8 mouse cellular contexts compared by ENCODE assay signal in the genomic region with DNA sequence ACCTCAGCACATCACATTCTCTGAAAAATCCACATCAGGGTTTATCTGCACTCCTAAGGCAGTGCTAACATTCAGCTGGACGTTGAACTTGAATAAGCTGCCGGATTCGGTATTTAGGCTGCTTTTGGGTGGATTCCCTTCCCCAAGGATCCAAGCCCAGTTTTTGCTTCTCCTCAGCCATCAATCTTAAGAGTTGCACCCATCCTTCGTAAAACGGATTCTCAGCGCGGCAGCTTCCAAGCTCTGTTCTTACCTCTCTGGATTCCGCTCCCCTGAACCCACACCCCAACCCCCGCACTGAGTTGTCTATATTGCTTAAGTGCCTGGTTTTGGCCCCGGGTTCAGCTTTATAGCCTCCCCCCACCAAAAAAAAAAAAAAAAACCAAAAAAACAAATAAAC. TPM values are rescaled to one million over a fixed set of nuclear protein-coding genes. Genes with fewer than 3 reads are reported as not detected.
DNase-seq lines count a peak whose midpoint lies in the region; ATAC-seq and TF ChIP-seq lines count a peak whose summit lies in the region.

No protein-coding gene starts in this region.

- no peak for ATAC-seq in cerebellum, adult (ENCODE audit: insufficient number of reproducible peaks, low FRiP score, low TSS enrichment)
- ATAC-seq in hindbrain, embryonic 13.5 days (ENCODE audit: low FRiP score): no peak
- ATAC-seq in liver, embryonic 16.5 days (ENCODE audit: low read depth): no peak

- peaks cover 23% of the 10 kb centered on the region for H3K27me3 ChIP-seq in hindbrain, embryonic 13.5 days
- H3K27me3 ChIP-seq in liver, embryonic 16.5 days (ENCODE audit: control insufficient read depth, insufficient read depth, low read depth, low read length): peaks cover 59% of the 10 kb centered on the region
- no peaks in the 10 kb centered on the region for H3K27me3 ChIP-seq in thymus, adult 2 months (ENCODE audit: control insufficient read depth, insufficient read depth, low read length)

- H3K4me2 ChIP-seq in hindbrain, embryonic 13.5 days: peak overlapping the region; percentile 87
- H3K4me2 ChIP-seq in liver, embryonic 16.5 days (ENCODE audit: low read depth, low read length): peak overlapping the region; percentile 85

- 6% methylated on average over 10 of the region's 10 CpGs for WGBS in hindbrain, embryonic 13.5 days
- WGBS in liver, embryonic 16.5 days (ENCODE audit: insufficient replicate concordance): 12% methylated on average over 10 of the region's 10 CpGs
- WGBS in thymus, adult 2 months: 43% methylated on average over 10 of the region's 10 CpGs

- peaks cover 48% of the 10 kb centered on the region for H3K4me1 ChIP-seq in hindbrain, embryonic 13.5 days (replicated peaks)
- peaks cover 11% of the 10 kb centered on the region for H3K4me1 ChIP-seq in liver, embryonic 16.5 days (ENCODE audit: control insufficient read depth, low read depth, low read length)
- H3K4me1 ChIP-seq in thymus, adult 2 months (replicated peaks; ENCODE audit: control insufficient read depth, insufficient read depth, low read length): peaks cover 24% of the 10 kb centered on the region

- H3K4me3 ChIP-seq in hindbrain, embryonic 13.5 days: peak overlapping the region; percentile 96
- H3K4me3 ChIP-seq in liver, embryonic 16.5 days (ENCODE audit: low read depth, low read length): no peak overlapping the region
- no peak overlapping the region for H3K4me3 ChIP-seq in thymus, adult 2 months (ENCODE audit: control insufficient read depth, insufficient read depth, low read length)

- no peaks in the 10 kb centered on the region for H3K36me3 ChIP-seq in hindbrain, embryonic 13.5 days
- no peaks in the 10 kb centered on the region for H3K36me3 ChIP-seq in liver, embryonic 16.5 days (ENCODE audit: control insufficient read depth, insufficient read depth)
- no peaks in the 10 kb centered on the region for H3K36me3 ChIP-seq in thymus, adult 2 months (ENCODE audit: control insufficient read depth, insufficient read depth, low read length)

- peak; percentile 51 for DNase-seq in cerebellum, adult 11 months
- peak; percentile 53 for DNase-seq in right cerebral cortex, postnatal 4 days
- no peak for DNase-seq in right cerebral cortex, adult 18-20 months
- DNase-seq in telencephalon, adult 2 months (ENCODE audit: low read depth, low spot score): peak; percentile 81
- DNase-seq in thymus, adult 2 months: no peak

- H3K9me3 ChIP-seq in hindbrain, embryonic 13.5 days: no peaks in the 10 kb centered on the region
- H3K9me3 ChIP-seq in liver, embryonic 16.5 days (replicated peaks; ENCODE audit: control insufficient read depth, low read length): no peaks in the 10 kb centered on the region

- no peak for TF ChIP-seq POLR2A in thymus, adult 2 months (IDR thresholded peaks at IDR 0.05; ENCODE audit: control insufficient read depth, extremely low read depth, insufficient read depth, low read length, poor library complexity)

- peak overlapping the region; percentile 99 for H3K9ac ChIP-seq in hindbrain, embryonic 13.5 days
- H3K9ac ChIP-seq in liver, embryonic 16.5 days (ENCODE audit: low read depth, low read length): no peak overlapping the region

- TF ChIP-seq CTCF in thymus, adult 2 months (IDR thresholded peaks at IDR 0.05; ENCODE audit: borderline replicate concordance, control insufficient read depth, extremely low read depth, insufficient read depth, low read length, poor library complexity): no peak

- peak overlapping the region; percentile 100 for H3K27ac ChIP-seq in hindbrain, embryonic 13.5 days
- H3K27ac ChIP-seq in liver, embryonic 16.5 days (ENCODE audit: low read length): no peak overlapping the region
- no peak overlapping the region for H3K27ac ChIP-seq in thymus, adult 2 months (ENCODE audit: control insufficient read depth, insufficient read depth, low read length)

RNA-seq across cellular contexts. Expression of a gene that starts 1.4 kb away (rescaled TPM):
- polyA plus RNA-seq in hindbrain, embryonic 13.5 days (2015; fragmentation: Nextera tagmentation; extraction: Ambion mirVana): 47.9 and 49.3 TPM in 2 replicates
- polyA plus RNA-seq in liver, embryonic 16.5 days (2015; fragmentation: Nextera tagmentation; extraction: Ambion mirVana): 0.86 and 1.2 TPM in 2 replicates
- 170 and 184 TPM in 2 replicates for polyA plus RNA-seq in thymus, adult 2 months (2012; rRNA removed)

RNA-seq across cellular contexts. Expression of a gene that starts 56.5 kb away (rescaled TPM):
- 0.76 and 0.84 TPM in 2 replicates for polyA plus RNA-seq in hindbrain, embryonic 13.5 days (2015; fragmentation: Nextera tagmentation; extraction: Ambion mirVana)
- 0.41 and 0.43 TPM in 2 replicates for polyA plus RNA-seq in liver, embryonic 16.5 days (2015; fragmentation: Nextera tagmentation; extraction: Ambion mirVana)
- polyA plus RNA-seq in thymus, adult 2 months (2012; rRNA removed): 0.75 and 1.1 TPM in 2 replicates

RNA-seq across cellular contexts. Expression of a gene that starts 56.9 kb away (rescaled TPM):
- 14.0 and 15.8 TPM in 2 replicates for polyA plus RNA-seq in hindbrain, embryonic 13.5 days (2015; fragmentation: Nextera tagmentation; extraction: Ambion mirVana)
- 108 and 110 TPM in 2 replicates for polyA plus RNA-seq in liver, embryonic 16.5 days (2015; fragmentation: Nextera tagmentation; extraction: Ambion mirVana)
- polyA plus RNA-seq in thymus, adult 2 months (2012; rRNA removed): 170 and 243 TPM in 2 replicates

Comparison
In these comparisons a context has a peak if more than half of its experiments do, and no peak if none do; other contexts are left out.
1. DNase-seq: peak in cerebellum, adult 11 months (single experiment), right cerebral cortex, postnatal 4 days (single experiment) and telencephalon, adult 2 months (single experiment); none in right cerebral cortex, adult 18-20 months (single experiment) and thymus, adult 2 months (single experiment).
2. RNA of a gene that starts 1.4 kb away (polyA plus RNA-seq): 170 to 184 TPM in thymus, adult 2 months and 47.9 to 49.3 TPM in hindbrain, embryonic 13.5 days; 0.86 to 1.2 TPM in liver, embryonic 16.5 days; every median in the first group is over 10 times any median in the second.